Mouse (Mus musculus) Muller cell, postnatal 12 days (primary cell): ENCODE measurements around the gene Slc12a7.
A peak's percentile ranks its signal among the peaks of the same experiment; 100 is the strongest.

Source experiments
- DNase-seq: peaks from one replicate; pipeline ENCODE4 v3.0.0-alpha.2; 2015; ENCODE audit errors: inconsistent ontology term

The Slc12a7 gene

GRCm38 (mm10) chr13:73818921-73819320 is 86.0 kb downstream of the Slc12a7 start:
- no peak for DNase-seq

GRCm38 (mm10) chr13:73821251-73821650 is 88.4 kb downstream of the Slc12a7 start:
- no peak for DNase-seq

GRCm38 (mm10) chr13:73822187-73822800 is 89.4 kb downstream of the Slc12a7 start:
- peak; percentile 46 for DNase-seq

- no peak for DNase-seq
Observed at GRCm38 (mm10) chr13:73823711-73824110, 90.8 kb downstream of the Slc12a7 start.

GRCm38 (mm10) chr13:73827243-73827642 is 94.3 kb downstream of the Slc12a7 start:
- no peak for DNase-seq

GRCm38 (mm10) chr13:73831486-73831885 is 98.6 kb downstream of the Slc12a7 start:
- peak; percentile 62 for DNase-seq

GRCm38 (mm10) chr13:73833809-73834208 is 100.9 kb downstream of the Slc12a7 start:
- DNase-seq = no peak

GRCm38 (mm10) chr13:73835791-73836190 is 102.9 kb downstream of the Slc12a7 start:
- DNase-seq = no peak

GRCm38 (mm10) chr13:73836491-73836890 is 103.6 kb downstream of the Slc12a7 start:
- DNase-seq = no peak

GRCm38 (mm10) chr13:73837708-73838107 is 104.8 kb downstream of the Slc12a7 start:
- no peak for DNase-seq

GRCm38 (mm10) chr13:73839137-73839548 is 106.2 kb downstream of the Slc12a7 start:
- DNase-seq = no peak

GRCm38 (mm10) chr13:73839740-73840139 is 106.8 kb downstream of the Slc12a7 start:
- DNase-seq = no peak

GRCm38 (mm10) chr13:73842696-73843095 is 109.8 kb downstream of the Slc12a7 start:
- DNase-seq = no peak

- DNase-seq = peak; percentile 20
Observed at GRCm38 (mm10) chr13:73846589-73847464, 113.9 kb downstream of the Slc12a7 start.

- peak; percentile 83 for DNase-seq
Observed at GRCm38 (mm10) chr13:73847465-73847836, 114.6 kb downstream of the Slc12a7 start, which contains the start of gene Nkd2. TSS of gene Nkd2 (minus strand) at chr13:73847631.
